Mouse (Mus musculus): ENCODE data around the gene Smurf1.
A peak's percentile ranks its signal among the peaks of the same experiment; 100 is the strongest.

Gene Smurf1

GRCm38 (mm10) chr5:144915828-144916227, 49.8 kb downstream of the Smurf1 start:
- no peak for DNase-seq (ENCODE audit: extremely low spot score, low spot score)

- DNase-seq (ENCODE audit: extremely low spot score, low spot score) = no peak
These were observed 51.2 kb downstream of the Smurf1 start for GRCm38 (mm10) chr5:144914433-144914906.

GRCm38 (mm10) chr5:144913923-144914322, 51.7 kb downstream of the Smurf1 start:
- no peak for DNase-seq (ENCODE audit: extremely low spot score, low spot score)

GRCm38 (mm10) chr5:144913361-144913760, 52.3 kb downstream of the Smurf1 start:
- DNase-seq (ENCODE audit: extremely low spot score, low spot score) = no peak

- no peak for DNase-seq (ENCODE audit: extremely low spot score, low spot score)
These were observed 52.9 kb downstream of the Smurf1 start for GRCm38 (mm10) chr5:144912519-144913310.

GRCm38 (mm10) chr5:144909521-144909920, 56.1 kb downstream of the Smurf1 start:
- no peak for DNase-seq (ENCODE audit: extremely low spot score, low spot score)

GRCm38 (mm10) chr5:144907591-144907990, 58.1 kb downstream of the Smurf1 start:
- no peak for DNase-seq (ENCODE audit: extremely low spot score, low spot score)

- DNase-seq (ENCODE audit: extremely low spot score, low spot score) = no peak
These were observed 61.1 kb downstream of the Smurf1 start for GRCm38 (mm10) chr5:144904356-144905134.

- no peak for DNase-seq (ENCODE audit: extremely low spot score, low spot score)
These were observed 63.9 kb downstream of the Smurf1 start for GRCm38 (mm10) chr5:144901791-144902190.

GRCm38 (mm10) chr5:144901035-144901434, 64.6 kb downstream of the Smurf1 start:
- DNase-seq (ENCODE audit: extremely low spot score, low spot score) = no peak

- DNase-seq (ENCODE audit: extremely low spot score, low spot score) = no peak
These were observed 67.1 kb downstream of the Smurf1 start for GRCm38 (mm10) chr5:144898448-144899052.

- no peak for DNase-seq (ENCODE audit: extremely low spot score, low spot score)
These were observed 67.8 kb downstream of the Smurf1 start for GRCm38 (mm10) chr5:144897881-144898280.

GRCm38 (mm10) chr5:144891276-144891675, 74.4 kb downstream of the Smurf1 start:
- no peak for DNase-seq (ENCODE audit: extremely low spot score, low spot score)

- no peak for DNase-seq (ENCODE audit: extremely low spot score, low spot score)
These were observed 79.5 kb downstream of the Smurf1 start for GRCm38 (mm10) chr5:144885968-144886650.

GRCm38 (mm10) chr5:144884629-144885217, 80.9 kb downstream of the Smurf1 start:
- DNase-seq (ENCODE audit: extremely low spot score, low spot score) = no peak

GRCm38 (mm10) chr5:144881670-144882399, 83.8 kb downstream of the Smurf1 start:
- DNase-seq (ENCODE audit: extremely low spot score, low spot score) = no peak

- no peak for DNase-seq (ENCODE audit: extremely low spot score, low spot score)
These were observed 88.6 kb downstream of the Smurf1 start for GRCm38 (mm10) chr5:144877021-144877420.

- peak; percentile 67 for DNase-seq (ENCODE audit: extremely low spot score, low spot score)
These were observed 89.8 kb downstream of the Smurf1 start for GRCm38 (mm10) chr5:144875892-144876291.

- DNase-seq (ENCODE audit: extremely low spot score, low spot score) = no peak
These were observed 90.4 kb downstream of the Smurf1 start for GRCm38 (mm10) chr5:144875227-144875626.

GRCm38 (mm10) chr5:144872867-144873266, 92.8 kb downstream of the Smurf1 start:
- no peak for DNase-seq (ENCODE audit: extremely low spot score, low spot score)
